Mouse (Mus musculus) lung, embryonic 14.5 days (tissue): ENCODE measurements around the gene Pllp. TPM values are rescaled to one million over a fixed set of nuclear protein-coding genes. Genes with fewer than 3 reads are reported as not detected.

Source experiments
- ATAC-seq: fragments of 200-750 bp; cut with Nextera tagmentation; 2 replicates; pipeline ENCODE4 v1.8.0; 2017; ENCODE audit warnings: mild to moderate bottlenecking, moderate TSS enrichment, moderate library complexity; ENCODE audit not compliant: insufficient read depth
- DNase-seq: peaks from one replicate; pipeline ENCODE4 v3.0.0-alpha.2; 2015
- H3K27ac ChIP-seq: fragments of 300-500 bp; sonication (generic); 2 replicates; pipeline ENCODE4 v1.5.1; 2014; ENCODE audit warnings: low read depth, mild to moderate bottlenecking, moderate library complexity
- H3K27me3 ChIP-seq: fragments of 300-500 bp; sonication (generic); 2 replicates; pipeline ENCODE4 v1.6.1; 2014; ENCODE audit warnings: low read length, control low read depth; ENCODE audit not compliant: insufficient read depth
- H3K36me3 ChIP-seq: fragments of 300-500 bp; sonication (generic); 2 replicates; pipeline ENCODE4 v1.6.1; 2014; ENCODE audit warnings: control low read depth; ENCODE audit not compliant: insufficient read depth
- H3K4me1 ChIP-seq: fragments of 300-500 bp; sonication (generic); 2 replicates; pipeline ENCODE4 v1.6.1; 2014; ENCODE audit warnings: antibody characterized with exemption, control low read depth; ENCODE audit not compliant: insufficient read depth
- H3K4me2 ChIP-seq: fragments of 300-500 bp; sonication (generic); 2 replicates; pipeline ENCODE4 v1.6.1; 2014; ENCODE audit warnings: mild to moderate bottlenecking
- H3K4me3 ChIP-seq: fragments of 300-500 bp; sonication (generic); 2 replicates; pipeline ENCODE4 v1.5.1; 2014; ENCODE audit warnings: low read depth, low read length
- H3K9ac ChIP-seq: fragments of 300-500 bp; sonication (generic); 2 replicates; pipeline ENCODE4 v1.6.1; 2014
- H3K9me3 ChIP-seq: fragments of 300-500 bp; sonication (generic); 2 replicates; pipeline ENCODE4 v1.6.1; 2016; ENCODE audit warnings: low read depth, low read length, control low read depth
- CTCF ChIP-seq: IDR thresholded peaks from 2 replicates; pipeline ENCODE4 v1.5.1; 2016; ENCODE audit warnings: antibody characterized with exemption, low read depth
- WGBS: fragments of 180-500 bp; shearing (Covaris S2); extraction: QIAGEN DNeasy Blood & Tissue Kit; methylation state at CpG from one replicate; pipeline ENCODE4 v1.1.7; 2014; 5-methylcytosine and 5-hydroxymethylcytosine counted together
- polyA plus RNA-seq: library from polyadenylated mRNA; unstranded; fragments of >200 nt; fragmentation: Nextera tagmentation; extraction: Ambion mirVana; gene quantifications from 2 replicates; pipeline ENCODE4 v1.2.1, GENCODE M21; 2014

Gene Pllp
- polyA plus RNA-seq, 1 experiment from 2014 or later, result 4.4 TPM

GRCm38 (mm10) chr8:94735426-94736094 is 39.5 kb upstream of the Pllp start:
- Histone ChIP-seq H3K9me3 (no peaks in the 10 kb centered on the region), H3K27me3 (no peaks in the 10 kb centered on the region), H3K4me1 (no peaks in the 10 kb centered on the region), H3K4me2 (peak overlapping the region; percentile 8; the same call in 1 of the 2 replicates), H3K36me3 (no peaks in the 10 kb centered on the region), H3K4me3 (no peak overlapping the region), H3K27ac (no peak overlapping the region), H3K9ac (no peak overlapping the region)
- no peak for TF ChIP-seq CTCF
- ATAC-seq, result no peak
- peak; percentile 22 for DNase-seq
- 47% methylated on average over 5 of the region's 5 CpGs for WGBS

- H3K27ac ChIP-seq, result no peak overlapping the region
- H3K36me3 ChIP-seq, result no peaks in the 10 kb centered on the region
- no peaks in the 10 kb centered on the region for H3K9me3 ChIP-seq
- H3K4me3 ChIP-seq, result no peak overlapping the region
- H3K4me1 ChIP-seq, result no peaks in the 10 kb centered on the region
- ATAC-seq (no peak), DNase-seq (no peak)
- H3K27me3 ChIP-seq, result no peaks in the 10 kb centered on the region
- H3K4me2 ChIP-seq, result no peak overlapping the region
- 73% methylated on average over 7 of the region's 7 CpGs for WGBS
- no peak for TF ChIP-seq CTCF
- no peak overlapping the region for H3K9ac ChIP-seq
Measured at GRCm38 (mm10) chr8:94734735-94735350, 38.8 kb upstream of the Pllp start.

GRCm38 (mm10) chr8:94733821-94734465 is 37.9 kb upstream of the Pllp start:
- TF ChIP-seq CTCF, result no peak
- no peak for DNase-seq
- H3K36me3 ChIP-seq, result no peaks in the 10 kb centered on the region
- 58% methylated on average over 5 of the region's 5 CpGs for WGBS
- peak; percentile 47; the same call in 1 of the 2 replicates for ATAC-seq
- no peak overlapping the region for H3K4me3 ChIP-seq
- H3K9ac ChIP-seq, result no peak overlapping the region
- H3K4me2 ChIP-seq, result no peak overlapping the region
- no peaks in the 10 kb centered on the region for H3K9me3 ChIP-seq
- H3K4me1 ChIP-seq, result no peaks in the 10 kb centered on the region
- no peaks in the 10 kb centered on the region for H3K27me3 ChIP-seq
- H3K27ac ChIP-seq, result no peak overlapping the region

- H3K27me3 ChIP-seq, result no peaks in the 10 kb centered on the region
- H3K4me1 ChIP-seq, result no peaks in the 10 kb centered on the region
- no peaks in the 10 kb centered on the region for H3K36me3 ChIP-seq
- WGBS, result 59% methylated on average over 4 of the region's 4 CpGs
- ATAC-seq, result no peak
- no peaks in the 10 kb centered on the region for H3K9me3 ChIP-seq
- no peak overlapping the region for H3K4me2 ChIP-seq
- H3K4me3 ChIP-seq, result no peak overlapping the region
- DNase-seq, result no peak
- H3K27ac ChIP-seq, result no peak overlapping the region
- no peak for TF ChIP-seq CTCF
- no peak overlapping the region for H3K9ac ChIP-seq
Measured at GRCm38 (mm10) chr8:94729301-94729700, 33.2 kb upstream of the Pllp start.

GRCm38 (mm10) chr8:94725998-94726397 is 29.9 kb upstream of the Pllp start:
- WGBS, result 61% methylated on average over 5 of the region's 5 CpGs
- TF ChIP-seq CTCF, result no peak
- H3K4me1 ChIP-seq, result no peaks in the 10 kb centered on the region
- no peaks in the 10 kb centered on the region for H3K27me3 ChIP-seq
- no peak for ATAC-seq
- no peak overlapping the region for H3K9ac ChIP-seq
- H3K4me2 ChIP-seq, result no peak overlapping the region
- H3K27ac ChIP-seq, result no peak overlapping the region
- no peaks in the 10 kb centered on the region for H3K9me3 ChIP-seq
- DNase-seq, result peak; percentile 27
- H3K36me3 ChIP-seq, result no peaks in the 10 kb centered on the region
- H3K4me3 ChIP-seq, result no peak overlapping the region

GRCm38 (mm10) chr8:94716841-94717240 is 20.8 kb upstream of the Pllp start:
- Histone ChIP-seq H3K4me3 (no peak overlapping the region), H3K27ac (no peak overlapping the region), H3K4me1 (no peaks in the 10 kb centered on the region), H3K9ac (no peak overlapping the region), H3K27me3 (no peaks in the 10 kb centered on the region), H3K36me3 (no peaks in the 10 kb centered on the region), H3K4me2 (no peak overlapping the region), H3K9me3 (no peaks in the 10 kb centered on the region)
- ATAC-seq, result no peak
- 55% methylated on average over 1 of the region's 1 CpGs for WGBS
- TF ChIP-seq CTCF, result no peak
- DNase-seq, result no peak

GRCm38 (mm10) chr8:94715871-94716270 is 19.8 kb upstream of the Pllp start:
- 81% methylated on average over 3 of the region's 3 CpGs for WGBS

More at GRCm38 (mm10) chr8:94715871-94716270, 19.8 kb upstream of the Pllp start:
- Histone ChIP-seq H3K4me3 (no peak overlapping the region), H3K27me3 (no peaks in the 10 kb centered on the region), H3K4me2 (no peak overlapping the region), H3K9ac (no peak overlapping the region), H3K9me3 (no peaks in the 10 kb centered on the region), H3K4me1 (no peaks in the 10 kb centered on the region), H3K36me3 (no peaks in the 10 kb centered on the region), H3K27ac (no peak overlapping the region)
- TF ChIP-seq CTCF, result no peak
- no peak for DNase-seq
- ATAC-seq, result no peak
